Mouse (Mus musculus): Measurements from ENCODE around the gene Ccn5. TPM values are rescaled to one million over a fixed set of nuclear protein-coding genes. Genes with fewer than 3 reads are reported as not detected.

Gene Ccn5
- 2.2 and 3.5 TPM in 2 replicates for polyA plus RNA-seq (2015; fragmentation: Nextera tagmentation; extraction: Ambion mirVana)

DNA sequence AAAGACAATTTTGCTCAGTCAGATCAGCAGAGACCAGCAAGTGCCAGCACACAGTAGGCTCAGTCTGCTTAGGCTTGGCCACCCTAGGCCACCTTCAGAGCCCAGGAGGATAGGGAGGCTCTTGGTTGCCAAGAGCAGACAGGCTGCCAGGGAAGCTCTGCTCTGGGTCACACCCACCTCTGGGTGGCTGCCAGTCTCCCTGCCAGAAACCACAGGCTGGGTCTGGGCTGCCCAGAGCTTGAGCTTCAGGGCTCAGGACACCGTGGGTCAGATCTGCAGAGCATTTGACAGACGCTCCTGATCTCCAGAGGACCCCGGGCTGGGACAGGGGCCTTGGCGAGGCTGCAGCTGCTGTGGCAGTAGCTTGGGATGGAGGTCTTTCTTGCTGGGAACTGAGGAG lies at the start of gene Ccn5:
Gene Ccn5 (plus strand): TSS at position 255 of the 400 bp plus-strand sequence.
- Histone ChIP-seq H3K4me2 (no peak within 1 kb of the TSS), H3K9me3 (replicated peaks) (no peaks in the 10 kb centered on the region), H3K27me3 (peaks cover 24% of the 10 kb centered on the region), H3K4me1 (replicated peaks) (peaks cover 9% of the 10 kb centered on the region; the same call in 1 of the 2 replicates), H3K9ac (no peak within 1 kb of the TSS), H3K27ac (no peak within 1 kb of the TSS), H3K4me3 (no peak within 1 kb of the TSS), H3K36me3 (no peaks in the 10 kb centered on the region)
- ATAC-seq (replicated peaks; ENCODE audit: insufficient number of reproducible peaks, insufficient read depth, low FRiP score, low read depth), result no peak; the same call in 1 of the 2 replicates
- WGBS, result 48% methylated on average over 4 of the region's 4 CpGs

DNA sequence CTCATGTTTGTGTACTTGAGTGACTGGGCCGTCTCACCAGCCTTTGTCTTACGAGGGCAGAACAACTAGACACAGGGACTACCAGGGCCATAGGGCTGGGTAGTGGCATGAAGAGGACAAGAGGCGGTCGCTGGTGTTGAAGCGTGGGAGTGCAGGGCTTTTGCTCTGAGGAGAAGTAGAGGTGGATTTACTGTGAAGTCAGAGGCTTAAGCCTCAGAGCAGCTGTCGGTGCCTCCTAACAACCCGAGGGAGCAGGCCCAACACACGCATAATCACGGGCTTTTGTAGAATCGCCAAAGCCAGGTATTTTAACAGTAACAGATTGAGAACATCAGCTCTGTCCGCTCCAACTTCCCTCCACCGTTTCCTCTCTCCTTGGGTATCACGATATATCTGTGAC lies 44.0 kb upstream of the Ccn5 start:
- WGBS, result 22% methylated on average over 13 of the region's 13 CpGs

DNA sequence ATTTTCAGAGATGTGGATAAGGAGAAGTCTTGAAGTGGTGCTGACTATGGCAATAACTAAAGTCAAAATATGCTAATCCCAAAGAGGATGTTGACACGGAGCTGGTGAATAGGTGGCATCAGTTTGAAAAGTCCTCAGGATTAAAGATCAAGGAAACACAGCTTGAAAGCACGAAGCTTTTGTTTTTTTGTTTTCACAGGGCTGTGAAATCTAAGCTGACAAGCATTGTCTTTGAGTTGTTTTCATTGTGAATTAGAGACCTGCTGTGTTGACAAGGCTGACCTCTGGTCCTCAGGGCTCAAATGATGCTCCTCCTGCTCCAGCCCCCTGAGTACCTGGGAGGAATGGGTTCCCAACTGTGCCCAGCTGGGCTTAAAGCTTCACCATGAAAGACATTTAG lies 43.6 kb upstream of the Ccn5 start:
- WGBS, result 11% methylated on average over 2 of the region's 2 CpGs
- Histone ChIP-seq H3K36me3 (no peaks in the 10 kb centered on the region), H3K27me3 (peaks cover 25% of the 10 kb centered on the region), H3K4me3 (no peak overlapping the region), H3K9me3 (replicated peaks) (no peaks in the 10 kb centered on the region), H3K27ac (no peak overlapping the region), H3K4me1 (replicated peaks) (no peaks in the 10 kb centered on the region), H3K4me2 (no peak overlapping the region), H3K9ac (no peak overlapping the region)
- ATAC-seq (replicated peaks; ENCODE audit: insufficient number of reproducible peaks, insufficient read depth, low FRiP score, low read depth), result no peak

More for the DNA sequence above, 44.0 kb upstream of the Ccn5 start:
- no peaks in the 10 kb centered on the region for H3K9me3 ChIP-seq (replicated peaks)
- no peak overlapping the region for H3K27ac ChIP-seq
- H3K4me2 ChIP-seq, result no peak overlapping the region
- H3K4me3 ChIP-seq, result no peak overlapping the region
- no peaks in the 10 kb centered on the region for H3K4me1 ChIP-seq (replicated peaks)
- H3K36me3 ChIP-seq, result no peaks in the 10 kb centered on the region
- H3K9ac ChIP-seq, result no peak overlapping the region
- ATAC-seq (replicated peaks; ENCODE audit: insufficient number of reproducible peaks, insufficient read depth, low FRiP score, low read depth), result no peak
- H3K27me3 ChIP-seq, result peaks cover 25% of the 10 kb centered on the region

DNA sequence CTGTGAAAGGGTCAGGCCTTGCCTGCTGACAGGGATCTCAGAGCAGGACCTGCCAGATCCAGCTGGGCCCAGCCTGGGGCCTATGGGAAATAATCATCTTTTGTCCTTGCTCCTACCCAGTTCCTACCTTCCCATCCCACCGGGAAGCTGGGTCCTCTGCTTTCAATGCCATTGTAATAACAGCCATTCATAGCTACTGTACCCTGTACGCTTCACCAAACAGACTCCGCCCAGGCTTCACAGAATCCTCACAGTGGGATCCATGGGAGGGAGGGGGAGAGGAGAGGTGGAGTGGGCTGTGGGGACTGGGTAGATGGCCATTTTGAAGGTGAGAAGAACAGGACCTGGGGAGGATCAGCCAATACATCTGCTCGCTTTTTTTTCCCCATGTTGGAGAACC lies 41.8 kb upstream of the Ccn5 start:
- no peak overlapping the region for H3K9ac ChIP-seq
- no peaks in the 10 kb centered on the region for H3K36me3 ChIP-seq
- H3K4me1 ChIP-seq (replicated peaks), result peaks cover 6% of the 10 kb centered on the region
- H3K27ac ChIP-seq, result no peak overlapping the region
- no peaks in the 10 kb centered on the region for H3K9me3 ChIP-seq (replicated peaks)
- H3K27me3 ChIP-seq, result peaks cover 21% of the 10 kb centered on the region
- no peak overlapping the region for H3K4me3 ChIP-seq
- ATAC-seq (replicated peaks; ENCODE audit: insufficient number of reproducible peaks, insufficient read depth, low FRiP score, low read depth), result no peak
- 74% methylated on average over 4 of the region's 4 CpGs for WGBS
- no peak overlapping the region for H3K4me2 ChIP-seq

DNA sequence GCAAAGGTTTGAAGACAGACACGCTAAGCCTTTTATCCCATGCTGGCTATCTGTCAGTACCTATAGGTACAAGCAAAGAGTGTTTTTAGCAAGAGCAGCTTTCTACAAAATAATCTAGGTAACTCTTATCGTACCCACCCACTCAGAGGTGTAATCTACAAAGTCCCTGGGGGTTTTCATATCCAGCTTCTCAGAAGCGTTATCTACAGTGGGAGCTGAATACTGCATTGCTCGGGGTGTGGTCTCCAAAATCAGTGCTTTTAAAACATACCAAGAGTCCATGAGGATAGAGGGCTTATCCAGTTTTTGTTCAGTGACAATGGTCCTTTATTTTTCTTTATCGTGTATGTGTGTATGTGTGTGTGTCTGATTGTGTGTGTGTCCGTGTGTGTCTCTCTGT lies 37.3 kb upstream of the Ccn5 start:
- H3K4me1 ChIP-seq (replicated peaks), result peaks cover 10% of the 10 kb centered on the region
- H3K27ac ChIP-seq, result no peak overlapping the region
- ATAC-seq (replicated peaks; ENCODE audit: insufficient number of reproducible peaks, insufficient read depth, low FRiP score, low read depth), result no peak
- H3K9me3 ChIP-seq (replicated peaks), result no peaks in the 10 kb centered on the region
- H3K4me3 ChIP-seq, result no peak overlapping the region
- H3K27me3 ChIP-seq, result peaks cover 12% of the 10 kb centered on the region; the same call in 1 of the 2 replicates
- 65% methylated on average over 6 of the region's 6 CpGs for WGBS
- H3K36me3 ChIP-seq, result no peaks in the 10 kb centered on the region
- H3K9ac ChIP-seq, result no peak overlapping the region
- H3K4me2 ChIP-seq, result no peak overlapping the region

DNA sequence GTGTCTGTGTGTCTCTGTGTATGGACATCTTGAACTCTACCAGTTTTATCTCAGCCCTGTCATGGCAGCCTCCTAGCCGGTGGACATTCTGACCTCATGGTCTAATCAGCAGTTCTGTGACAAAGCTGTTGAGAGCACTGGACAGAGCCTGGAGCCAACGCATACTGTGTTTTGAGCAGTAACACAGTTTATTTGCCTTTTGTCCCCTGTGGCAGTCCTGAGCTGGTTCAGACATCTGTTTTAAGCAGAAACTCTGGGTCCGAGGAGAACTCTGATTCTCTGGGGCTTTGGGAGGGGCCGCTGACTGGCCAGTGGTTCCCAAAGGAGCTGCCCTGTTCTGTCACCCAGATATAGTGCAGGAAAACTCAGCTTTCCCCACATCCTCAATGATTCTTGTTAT lies 36.8 kb upstream of the Ccn5 start:
- Histone ChIP-seq H3K4me2 (no peak overlapping the region), H3K9me3 (replicated peaks) (no peaks in the 10 kb centered on the region), H3K27ac (no peak overlapping the region), H3K9ac (no peak overlapping the region), H3K27me3 (peaks cover 12% of the 10 kb centered on the region; the same call in 1 of the 2 replicates), H3K36me3 (no peaks in the 10 kb centered on the region), H3K4me1 (replicated peaks) (peaks cover 10% of the 10 kb centered on the region), H3K4me3 (no peak overlapping the region)
- WGBS, result 30% methylated on average over 4 of the region's 4 CpGs
- ATAC-seq (replicated peaks; ENCODE audit: insufficient number of reproducible peaks, insufficient read depth, low FRiP score, low read depth), result no peak

DNA sequence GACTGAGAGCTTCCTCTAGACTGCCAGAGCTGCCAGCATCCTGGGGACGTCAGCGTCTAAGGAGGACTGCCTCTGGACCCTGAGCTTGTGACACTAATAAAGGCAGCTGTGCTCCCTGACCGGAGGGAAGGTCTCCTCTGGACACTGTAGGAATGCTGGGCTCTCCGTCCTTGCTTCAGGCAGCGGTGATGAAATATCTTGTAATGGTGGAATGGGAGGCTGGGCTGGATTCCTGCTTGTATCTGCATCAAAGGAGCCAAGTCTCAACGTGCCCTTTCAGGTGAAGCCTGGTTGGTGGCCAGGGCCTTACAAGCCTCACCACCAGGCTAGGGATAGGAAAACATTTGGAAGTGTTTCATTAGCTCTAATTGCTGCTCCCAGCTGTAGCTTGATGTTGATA lies 33.6 kb upstream of the Ccn5 start:
- 79% methylated on average over 6 of the region's 6 CpGs for whole genome bisulfite sequencing
- Histone ChIP-seq H3K27ac (no peak overlapping the region), H3K27me3 (0 out of 2 replicates have a peak, but pooled peaks cover 5% of the 10 kb centered on the region), H3K9ac (no peak overlapping the region), H3K9me3 (replicated peaks) (no peaks in the 10 kb centered on the region), H3K4me3 (no peak overlapping the region), H3K4me2 (no peak overlapping the region), H3K4me1 (replicated peaks) (peaks cover 10% of the 10 kb centered on the region), H3K36me3 (no peaks in the 10 kb centered on the region)
- ATAC-seq (replicated peaks; ENCODE audit: insufficient number of reproducible peaks, insufficient read depth, low FRiP score, low read depth), result no peak

DNA sequence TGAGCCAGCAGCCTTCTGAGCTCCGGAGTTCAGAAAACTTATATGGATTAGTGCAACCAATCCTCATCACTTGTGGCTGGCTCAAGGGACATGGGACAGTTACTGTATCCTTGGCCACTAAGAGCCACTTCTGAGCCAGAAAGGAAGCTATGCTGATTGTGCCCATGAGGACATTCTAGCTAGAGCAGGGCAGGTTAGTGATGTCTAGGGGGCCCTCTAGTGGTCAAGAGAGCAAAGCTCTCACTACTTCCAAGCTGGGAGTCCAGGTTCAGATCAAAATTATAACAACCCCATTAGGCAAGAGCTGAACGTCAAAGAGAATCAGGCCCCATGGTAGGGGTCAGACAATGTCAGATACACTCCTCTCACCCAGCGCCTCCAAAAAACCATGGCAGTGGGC lies 33.0 kb upstream of the Ccn5 start:
- ATAC-seq (replicated peaks; ENCODE audit: insufficient number of reproducible peaks, insufficient read depth, low FRiP score, low read depth), result peak; percentile 55; the same call in 1 of the 2 replicates
- Histone ChIP-seq H3K9me3 (replicated peaks) (no peaks in the 10 kb centered on the region), H3K27ac (no peak overlapping the region), H3K4me2 (no peak overlapping the region), H3K36me3 (no peaks in the 10 kb centered on the region), H3K4me1 (replicated peaks) (peaks cover 10% of the 10 kb centered on the region), H3K4me3 (no peak overlapping the region), H3K27me3 (0 out of 2 replicates have a peak, but pooled peaks cover 5% of the 10 kb centered on the region), H3K9ac (no peak overlapping the region)
- WGBS, result 46% methylated on average over 3 of the region's 3 CpGs

DNA sequence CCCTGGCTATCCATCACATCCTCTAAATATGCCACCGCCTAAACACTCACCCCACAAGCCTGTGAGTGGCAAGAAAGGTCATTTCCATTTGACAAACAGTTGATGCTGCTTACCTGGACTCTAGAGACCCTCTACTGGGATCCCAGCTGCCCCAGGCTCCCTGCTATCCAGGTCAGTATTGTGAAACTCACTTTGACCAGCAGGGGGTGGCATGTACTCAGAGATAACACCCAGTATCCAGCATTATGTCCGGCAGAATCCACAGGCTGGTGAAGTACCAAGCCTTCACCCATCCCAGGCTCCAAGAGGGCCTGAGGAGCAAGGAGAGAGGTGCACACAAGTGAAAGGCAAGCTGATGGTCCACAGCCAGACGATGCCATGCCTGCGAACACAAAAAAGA lies 32.2 kb upstream of the Ccn5 start:
- no peak for ATAC-seq (replicated peaks; ENCODE audit: insufficient number of reproducible peaks, insufficient read depth, low FRiP score, low read depth)
- no peaks in the 10 kb centered on the region for H3K36me3 ChIP-seq
- H3K27me3 ChIP-seq, result 0 out of 2 replicates have a peak, but pooled peaks cover 5% of the 10 kb centered on the region
- H3K27ac ChIP-seq, result no peak overlapping the region
- H3K9me3 ChIP-seq (replicated peaks), result no peaks in the 10 kb centered on the region
- H3K4me3 ChIP-seq, result no peak overlapping the region
- no peak overlapping the region for H3K4me2 ChIP-seq
- peaks cover 6% of the 10 kb centered on the region; the same call in 1 of the 2 replicates for H3K4me1 ChIP-seq (replicated peaks)
- H3K9ac ChIP-seq, result no peak overlapping the region
- 74% methylated on average over 4 of the region's 4 CpGs for WGBS

DNA sequence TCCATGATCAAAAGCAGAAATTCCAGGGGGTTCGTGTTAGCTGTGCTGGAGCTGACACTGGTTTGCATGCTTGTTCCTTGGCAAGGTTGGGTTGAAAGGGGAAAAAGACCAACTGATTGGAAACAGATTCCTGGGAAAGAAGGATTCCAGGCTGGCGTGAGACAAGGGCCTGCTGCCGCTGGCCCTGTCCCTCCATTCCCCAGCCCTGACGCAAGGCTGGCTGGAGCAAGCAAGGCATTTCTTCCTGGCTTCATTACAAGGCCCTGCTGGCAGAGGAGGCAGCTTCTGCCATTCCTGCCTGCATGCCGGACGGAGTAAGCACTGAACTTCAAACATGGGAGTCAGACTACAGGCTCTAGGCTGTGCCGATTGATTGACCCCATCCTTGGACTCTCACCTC lies 22.2 kb upstream of the Ccn5 start:
- H3K4me3 ChIP-seq, result no peak overlapping the region
- no peak overlapping the region for H3K27ac ChIP-seq
- 0 out of 2 replicates have a peak, but pooled peaks have one; percentile 14 for ATAC-seq (replicated peaks; ENCODE audit: insufficient number of reproducible peaks, insufficient read depth, low FRiP score, low read depth)
- H3K27me3 ChIP-seq, result peaks cover 5% of the 10 kb centered on the region; the same call in 1 of the 2 replicates
- peaks cover 3% of the 10 kb centered on the region for H3K4me1 ChIP-seq (replicated peaks)
- H3K9ac ChIP-seq, result no peak overlapping the region
- H3K9me3 ChIP-seq (replicated peaks), result no peaks in the 10 kb centered on the region
- H3K4me2 ChIP-seq, result no peak overlapping the region
- 47% methylated on average over 7 of the region's 7 CpGs for WGBS
- H3K36me3 ChIP-seq, result no peaks in the 10 kb centered on the region

DNA sequence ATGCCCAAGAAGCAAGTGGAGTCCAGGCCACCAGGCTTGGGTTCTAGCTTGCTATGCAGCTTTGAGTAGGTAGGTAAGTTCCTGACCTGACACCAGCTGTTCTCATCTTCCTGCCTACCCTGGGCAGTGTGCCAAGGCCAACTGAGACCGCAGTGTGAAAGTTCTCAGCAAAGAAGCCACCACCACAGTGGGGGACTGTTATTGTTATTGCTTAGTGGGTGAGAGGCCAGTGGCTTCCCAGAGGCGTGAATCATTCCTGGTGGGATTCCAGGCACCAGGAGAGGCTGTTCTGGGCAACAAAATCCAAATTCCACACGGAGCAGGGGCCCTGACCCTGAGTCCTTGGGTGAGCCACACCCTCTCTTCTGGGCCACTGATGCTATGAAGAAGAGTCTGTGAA lies 19.8 kb upstream of the Ccn5 start:
- WGBS, result 20% methylated on average over 3 of the region's 3 CpGs
- no peak overlapping the region for H3K27ac ChIP-seq
- H3K9ac ChIP-seq, result no peak overlapping the region
- ATAC-seq (replicated peaks; ENCODE audit: insufficient number of reproducible peaks, insufficient read depth, low FRiP score, low read depth), result no peak
- no peak overlapping the region for H3K4me2 ChIP-seq
- H3K36me3 ChIP-seq, result no peaks in the 10 kb centered on the region
- no peak overlapping the region for H3K4me3 ChIP-seq
- peaks cover 3% of the 10 kb centered on the region for H3K4me1 ChIP-seq (replicated peaks)
- no peaks in the 10 kb centered on the region for H3K9me3 ChIP-seq (replicated peaks)
- H3K27me3 ChIP-seq, result peaks cover 5% of the 10 kb centered on the region; the same call in 1 of the 2 replicates

DNA sequence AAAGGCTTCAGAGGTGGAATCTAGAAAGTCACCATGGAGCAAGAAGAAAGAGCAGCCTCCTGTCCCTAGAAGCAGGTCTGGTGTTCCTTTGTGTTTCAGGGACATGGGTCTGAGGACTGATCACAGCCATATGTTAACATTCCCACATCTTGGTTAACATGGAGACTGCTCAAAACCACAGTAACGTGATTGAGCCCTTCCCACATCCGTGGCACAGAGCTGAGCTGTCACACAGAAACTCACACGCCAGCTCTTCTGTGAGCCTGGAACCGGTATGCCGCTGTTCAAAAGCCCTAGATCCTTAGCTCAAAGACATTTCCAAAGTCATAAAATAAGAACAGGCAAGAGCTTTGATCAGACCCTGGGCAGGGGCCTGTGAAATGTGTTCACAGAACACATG lies 19.3 kb upstream of the Ccn5 start:
- no peaks in the 10 kb centered on the region for H3K9me3 ChIP-seq (replicated peaks)
- peaks cover 3% of the 10 kb centered on the region for H3K4me1 ChIP-seq (replicated peaks)
- no peak overlapping the region for H3K9ac ChIP-seq
- WGBS, result 82% methylated on average over 5 of the region's 5 CpGs
- ATAC-seq (replicated peaks; ENCODE audit: insufficient number of reproducible peaks, insufficient read depth, low FRiP score, low read depth), result no peak
- H3K27me3 ChIP-seq, result peaks cover 5% of the 10 kb centered on the region; the same call in 1 of the 2 replicates
- H3K4me3 ChIP-seq, result no peak overlapping the region
- no peak overlapping the region for H3K4me2 ChIP-seq
- no peaks in the 10 kb centered on the region for H3K36me3 ChIP-seq
- no peak overlapping the region for H3K27ac ChIP-seq
